Mouse (Mus musculus): ENCODE data around the gene Scn2a.

DNA sequence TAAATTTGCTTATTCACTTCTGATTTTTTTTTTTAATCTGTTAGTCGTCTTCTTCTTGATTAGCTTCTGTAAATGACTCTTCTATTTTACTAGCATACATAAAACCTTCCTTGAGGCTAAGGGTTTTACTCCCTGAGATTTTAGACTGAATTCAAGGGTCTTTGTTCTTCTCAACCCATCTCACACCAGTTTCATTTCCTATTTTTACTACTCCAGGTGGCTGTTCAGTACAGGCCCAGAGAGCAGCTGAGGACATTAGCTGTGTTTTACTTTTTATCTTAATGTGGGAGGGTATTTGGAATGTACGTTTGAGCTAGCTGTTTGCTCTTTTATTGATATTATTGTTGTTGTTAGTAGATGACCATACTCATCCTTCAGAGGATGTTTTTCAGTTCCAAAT lies 162.8 kb downstream of the Scn2a start:
- TF ChIP-seq CTCF (IDR thresholded peaks at IDR 0.05; ENCODE audit: borderline replicate concordance, insufficient read depth, low read length) (no peak), POLR2A (IDR thresholded peaks at IDR 0.05; ENCODE audit: low read depth, low read length) (no peak)
